Mouse (Mus musculus) embryonic fibroblast, embryonic 13.5 days (primary cell): Measurements from ENCODE around the gene Nav2.

Source experiments
- CTCF ChIP-seq: IDR thresholded peaks from 2 replicates; pipeline ENCODE4 v1.5.1; 2011; ENCODE audit warnings: mild to moderate bottlenecking, control low read depth, low read length, moderate library complexity, borderline replicate concordance; ENCODE audit not compliant: insufficient read depth
- POLR2A ChIP-seq: IDR thresholded peaks from 2 replicates; pipeline ENCODE4 v1.6.1; 2011; ENCODE audit warnings: low read depth, mild to moderate bottlenecking, control low read depth, low read length, moderate library complexity

DNA sequence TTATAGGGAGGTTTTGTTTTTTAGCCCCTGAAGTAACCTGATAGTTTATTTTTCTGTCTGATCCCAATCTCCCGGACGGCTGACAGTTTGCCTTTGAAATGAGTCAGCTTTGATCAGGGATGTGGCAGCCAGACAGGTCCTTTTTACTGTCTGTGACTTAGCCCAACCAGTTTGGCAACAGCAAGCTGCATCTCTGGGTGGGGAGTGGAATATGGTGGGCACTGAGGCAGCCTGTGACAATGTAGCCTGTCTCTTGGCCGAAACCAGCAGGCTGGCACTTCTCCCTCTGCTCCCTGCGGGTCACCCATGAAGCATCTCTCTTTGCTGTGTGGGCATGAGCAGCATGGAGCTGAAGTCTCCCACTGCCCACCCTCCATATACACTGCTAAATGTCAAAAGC lies 421.7 kb downstream of the Nav2 start:
- TF ChIP-seq CTCF: no peak
- no peak for TF ChIP-seq POLR2A
